Mouse (Mus musculus): Measurements from ENCODE around the gene Nubp2. TPM values are rescaled to one million over a fixed set of nuclear protein-coding genes. Genes with fewer than 3 reads are reported as not detected.
A peak's percentile ranks its signal among the peaks of the same experiment; 100 is the strongest.

The Nubp2 gene
- polyA plus RNA-seq, 1 experiment: 38.4 TPM

- TF ChIP-seq POLR2A (IDR thresholded peaks at IDR 0.05; ENCODE audit: low read depth, low read length): no peak
- TF ChIP-seq CTCF (conservative IDR thresholded peaks at IDR 0.05; ENCODE audit: insufficient read depth, insufficient read length, low read depth, low read length): no peak
- peak overlapping the region; percentile 92 for H3K27ac ChIP-seq (ENCODE audit: insufficient read depth, low read depth, low read length)
- no peaks in the 10 kb centered on the region for H3K36me3 ChIP-seq (ENCODE audit: control insufficient read depth, insufficient read depth, low read length)
- no peak overlapping the region for H3K4me3 ChIP-seq (ENCODE audit: insufficient read depth, low read depth, low read length)
- WGBS: 15% methylated on average over 5 of the region's 5 CpGs
- peaks cover 23% of the 10 kb centered on the region for H3K4me1 ChIP-seq (ENCODE audit: control insufficient read depth, insufficient read depth, low read length)
- DNase-seq: peak; percentile 96
- H3K27me3 ChIP-seq (replicated peaks; ENCODE audit: control insufficient read depth, insufficient read depth, low read length): no peaks in the 10 kb centered on the region
Observed at GRCm38 (mm10) chr17:24878117-24878397, 8.1 kb downstream of the Nubp2 start.

GRCm38 (mm10) chr17:24877336-24878116 lies 8.6 kb downstream of the Nubp2 start:
- Histone ChIP-seq H3K27me3 (replicated peaks; ENCODE audit: control insufficient read depth, insufficient read depth, low read length) (no peaks in the 10 kb centered on the region), H3K4me3 (ENCODE audit: insufficient read depth, low read depth, low read length) (peak overlapping the region; percentile 5; the same call in 1 of the 2 replicates), H3K4me1 (ENCODE audit: control insufficient read depth, insufficient read depth, low read length) (peaks cover 23% of the 10 kb centered on the region), H3K27ac (ENCODE audit: insufficient read depth, low read depth, low read length) (peak overlapping the region; percentile 92), H3K36me3 (ENCODE audit: control insufficient read depth, insufficient read depth, low read length) (no peaks in the 10 kb centered on the region)
- TF ChIP-seq POLR2A (IDR thresholded peaks at IDR 0.05; ENCODE audit: low read depth, low read length) (peak; percentile 7), CTCF (conservative IDR thresholded peaks at IDR 0.05; ENCODE audit: insufficient read depth, insufficient read length, low read depth, low read length) (no peak)
- peak; percentile 90 for DNase-seq
- WGBS: 31% methylated on average over 10 of the region's 10 CpGs

- WGBS: 56% methylated on average over 8 of the region's 8 CpGs
- Histone ChIP-seq H3K4me1 (ENCODE audit: control insufficient read depth, insufficient read depth, low read length) (peaks cover 15% of the 10 kb centered on the region), H3K36me3 (ENCODE audit: control insufficient read depth, insufficient read depth, low read length) (no peaks in the 10 kb centered on the region), H3K27me3 (replicated peaks; ENCODE audit: control insufficient read depth, insufficient read depth, low read length) (no peaks in the 10 kb centered on the region), H3K27ac (ENCODE audit: insufficient read depth, low read depth, low read length) (no peak overlapping the region), H3K4me3 (ENCODE audit: insufficient read depth, low read depth, low read length) (no peak overlapping the region)
- peak; percentile 52 for DNase-seq
- no peak for TF ChIP-seq CTCF (conservative IDR thresholded peaks at IDR 0.05; ENCODE audit: insufficient read depth, insufficient read length, low read depth, low read length)
- no peak for TF ChIP-seq POLR2A (IDR thresholded peaks at IDR 0.05; ENCODE audit: low read depth, low read length)
Observed at GRCm38 (mm10) chr17:24874989-24875388, 11.2 kb downstream of the Nubp2 start.

- Histone ChIP-seq H3K4me3 (ENCODE audit: insufficient read depth, low read depth, low read length) (no peak overlapping the region), H3K27ac (ENCODE audit: insufficient read depth, low read depth, low read length) (no peak overlapping the region), H3K27me3 (replicated peaks; ENCODE audit: control insufficient read depth, insufficient read depth, low read length) (no peaks in the 10 kb centered on the region), H3K4me1 (ENCODE audit: control insufficient read depth, insufficient read depth, low read length) (peaks cover 20% of the 10 kb centered on the region), H3K36me3 (ENCODE audit: control insufficient read depth, insufficient read depth, low read length) (no peaks in the 10 kb centered on the region)
- WGBS: 73% methylated on average over 1 of the region's 1 CpGs
- TF ChIP-seq CTCF (conservative IDR thresholded peaks at IDR 0.05; ENCODE audit: insufficient read depth, insufficient read length, low read depth, low read length): no peak
- no peak for TF ChIP-seq POLR2A (IDR thresholded peaks at IDR 0.05; ENCODE audit: low read depth, low read length)
- DNase-seq: no peak
Observed at GRCm38 (mm10) chr17:24874405-24874745, 11.8 kb downstream of the Nubp2 start.

DNA sequence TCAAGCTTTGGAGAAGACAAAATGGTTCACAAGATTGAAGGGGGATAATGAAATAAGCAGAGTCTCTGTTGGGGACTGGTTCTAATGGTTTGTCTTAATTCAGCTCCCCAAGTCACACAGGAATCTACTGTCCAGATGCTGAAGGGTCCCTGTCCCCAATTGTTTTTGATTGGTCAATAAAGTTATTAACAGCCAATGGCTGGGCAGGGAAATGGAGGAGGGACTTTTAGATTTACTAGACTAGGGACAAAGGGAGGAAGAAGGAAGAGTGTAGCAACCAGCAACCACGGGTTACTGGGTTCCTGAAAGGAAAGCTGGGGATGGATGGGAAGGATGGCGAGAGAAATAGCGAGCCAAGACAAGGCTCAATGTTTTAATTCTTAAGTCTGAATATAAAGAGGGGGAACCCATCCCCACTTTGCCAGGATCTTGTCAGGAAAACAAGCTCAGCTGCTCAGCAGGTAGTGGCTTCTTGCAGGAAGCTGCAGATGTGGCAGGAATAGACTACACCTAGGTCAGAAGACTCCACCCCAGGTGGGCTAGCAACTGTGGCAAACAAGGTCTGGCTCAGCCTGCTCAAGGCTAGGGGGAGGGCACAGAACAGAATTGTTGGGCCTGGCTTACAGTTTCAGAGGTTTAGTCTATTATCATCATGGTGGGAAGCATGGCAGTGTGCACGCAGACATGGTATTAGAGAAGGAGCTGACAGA lies 12.3 kb downstream of the Nubp2 start:
- TF ChIP-seq CTCF (conservative IDR thresholded peaks at IDR 0.05; ENCODE audit: insufficient read depth, insufficient read length, low read depth, low read length): no peak
- TF ChIP-seq POLR2A (IDR thresholded peaks at IDR 0.05; ENCODE audit: low read depth, low read length): no peak
- H3K27me3 ChIP-seq (replicated peaks; ENCODE audit: control insufficient read depth, insufficient read depth, low read length): no peaks in the 10 kb centered on the region
- 64% methylated on average over 4 of the region's 4 CpGs for WGBS

GRCm38 (mm10) chr17:24867914-24868313 lies 18.2 kb downstream of the Nubp2 start:
- H3K4me1 ChIP-seq (ENCODE audit: control insufficient read depth, insufficient read depth, low read length): peaks cover 5% of the 10 kb centered on the region; the same call in 1 of the 2 replicates
- 93% methylated on average over 10 of the region's 10 CpGs for WGBS
- H3K4me3 ChIP-seq (ENCODE audit: insufficient read depth, low read depth, low read length): no peak overlapping the region
- TF ChIP-seq POLR2A (IDR thresholded peaks at IDR 0.05; ENCODE audit: low read depth, low read length): no peak
- no peak for TF ChIP-seq CTCF (conservative IDR thresholded peaks at IDR 0.05; ENCODE audit: insufficient read depth, insufficient read length, low read depth, low read length)
- no peak for DNase-seq
- no peak overlapping the region for H3K27ac ChIP-seq (ENCODE audit: insufficient read depth, low read depth, low read length)
- H3K36me3 ChIP-seq (ENCODE audit: control insufficient read depth, insufficient read depth, low read length): no peaks in the 10 kb centered on the region; the same call in 1 of the 2 replicates
- H3K27me3 ChIP-seq (replicated peaks; ENCODE audit: control insufficient read depth, insufficient read depth, low read length): no peaks in the 10 kb centered on the region

More for the DNA sequence above, 12.3 kb downstream of the Nubp2 start:
- no peak overlapping the region for H3K27ac ChIP-seq (ENCODE audit: insufficient read depth, low read depth, low read length)
- no peaks in the 10 kb centered on the region for H3K36me3 ChIP-seq (ENCODE audit: control insufficient read depth, insufficient read depth, low read length)
- no peak for DNase-seq
- peaks cover 16% of the 10 kb centered on the region for H3K4me1 ChIP-seq (ENCODE audit: control insufficient read depth, insufficient read depth, low read length)
- H3K4me3 ChIP-seq (ENCODE audit: insufficient read depth, low read depth, low read length): no peak overlapping the region

DNA sequence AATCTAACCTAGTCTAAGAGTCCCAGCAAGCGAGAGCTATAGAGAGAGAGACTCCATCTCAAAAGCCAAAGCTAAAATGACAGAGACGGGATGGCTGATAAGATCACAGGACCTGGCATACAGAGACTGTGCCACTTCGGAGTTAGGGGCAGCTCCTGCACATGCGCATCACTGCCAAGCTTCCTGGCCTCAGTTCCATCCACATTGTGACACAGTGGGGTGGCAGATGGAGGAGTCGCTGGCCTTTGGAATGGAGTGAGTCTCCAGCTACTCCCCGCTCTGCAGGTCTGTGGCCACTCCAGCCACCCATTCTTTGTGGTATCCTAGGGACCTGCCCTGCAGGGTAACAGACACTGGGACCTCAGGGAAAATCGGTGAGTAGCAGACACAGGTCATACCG lies 20.4 kb downstream of the Nubp2 start, which contains the start of gene Igfals:
Gene Igfals, plus strand, starts transcription at position 222 of the 400 bp plus-strand sequence.
- H3K36me3 ChIP-seq (ENCODE audit: control insufficient read depth, insufficient read depth, low read length): peaks cover 5% of the 10 kb centered on the region
- H3K4me1 ChIP-seq (ENCODE audit: control insufficient read depth, insufficient read depth, low read length): peaks cover 5% of the 10 kb centered on the region; the same call in 1 of the 2 replicates
- no peak for DNase-seq
- H3K4me3 ChIP-seq (ENCODE audit: insufficient read depth, low read depth, low read length): no peak within 1 kb of the TSS
- no peak for TF ChIP-seq POLR2A (IDR thresholded peaks at IDR 0.05; ENCODE audit: low read depth, low read length)
- no peak for TF ChIP-seq CTCF (conservative IDR thresholded peaks at IDR 0.05; ENCODE audit: insufficient read depth, insufficient read length, low read depth, low read length)
- H3K27ac ChIP-seq (ENCODE audit: insufficient read depth, low read depth, low read length): no peak within 1 kb of the TSS
- WGBS: 92% methylated on average over 8 of the region's 8 CpGs
- no peaks in the 10 kb centered on the region for H3K27me3 ChIP-seq (replicated peaks; ENCODE audit: control insufficient read depth, insufficient read depth, low read length)
